Mouse (Mus musculus): ENCODE data around the gene Anks4b.

DNA sequence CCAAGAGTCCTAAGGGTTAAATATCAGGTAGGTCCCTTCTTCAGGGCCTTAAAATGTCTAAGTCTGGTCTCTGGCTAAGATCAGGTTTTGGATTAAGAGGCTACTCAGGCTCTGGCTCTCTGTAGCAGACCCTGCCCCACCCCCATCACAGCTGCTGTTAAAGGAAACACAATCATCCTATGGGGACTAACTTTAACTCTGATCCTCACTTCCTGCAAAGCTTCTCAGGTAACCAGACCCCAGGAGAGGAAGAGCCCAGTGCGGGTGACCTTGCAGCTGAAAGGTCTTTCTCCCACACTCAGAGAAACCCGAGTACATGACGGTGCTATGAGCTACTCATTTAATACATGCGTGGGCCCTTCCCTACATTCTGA, 46.0 kb upstream of the Anks4b start:
- TF ChIP-seq MAFK (IDR thresholded peaks at IDR 0.05; ENCODE audit: insufficient read depth, low read depth, low read length) (no peak), CHD2 (IDR thresholded peaks at IDR 0.05; ENCODE audit: low read depth, low read length) (no peak), ZC3H11A (IDR thresholded peaks at IDR 0.05; ENCODE audit: borderline replicate concordance, low read depth, low read length) (no peak), HCFC1 (IDR thresholded peaks at IDR 0.05; ENCODE audit: borderline replicate concordance, insufficient read depth, low read length) (no peak), ZNF384 (IDR thresholded peaks at IDR 0.05; ENCODE audit: low read depth, low read length) (no peak)
